7 mouse cellular contexts compared by ENCODE assay signal in the genomic region with DNA sequence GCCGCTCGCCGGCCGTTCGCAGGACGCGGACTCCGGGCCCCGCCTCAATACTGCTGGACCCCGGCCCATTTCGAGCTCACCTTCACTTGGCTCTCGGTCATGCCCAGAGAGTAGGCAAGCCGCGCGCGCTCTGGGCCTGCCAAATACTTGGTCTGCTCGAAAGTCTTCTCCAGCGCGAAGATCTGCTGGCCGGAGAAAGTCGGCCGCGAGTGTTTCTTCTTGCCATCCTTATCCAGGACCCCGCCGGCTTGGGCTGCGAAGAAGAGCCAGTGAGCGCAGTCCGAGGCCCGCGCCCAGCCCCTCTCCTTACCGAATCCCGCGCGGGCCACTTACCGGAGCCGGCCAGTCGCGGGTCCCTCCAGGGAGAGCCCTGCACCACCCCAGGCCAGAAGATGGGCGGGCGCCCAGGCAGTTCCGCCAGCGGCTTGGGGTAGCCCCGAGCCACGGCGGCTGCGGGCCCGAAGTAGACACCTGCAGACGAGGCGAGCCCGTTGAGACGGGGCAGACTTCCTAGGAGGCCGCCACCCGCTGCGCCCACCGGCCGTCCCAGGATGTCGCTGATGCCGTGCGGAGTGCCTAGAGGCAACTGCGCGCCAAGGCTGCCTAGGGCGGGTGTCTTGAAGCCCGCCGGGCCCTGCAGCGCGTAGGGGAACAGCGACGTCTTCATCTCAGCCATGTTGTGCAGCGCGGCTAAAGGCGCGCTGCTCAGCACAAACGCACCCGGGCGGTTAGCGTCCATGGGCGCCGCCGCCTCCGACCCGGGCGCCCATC. TPM values are rescaled to one million over a fixed set of nuclear protein-coding genes. Genes with fewer than 3 reads are reported as not detected.
DNase-seq lines count a peak whose midpoint lies in the region; ATAC-seq and TF ChIP-seq lines count a peak whose summit lies in the region.

No protein-coding gene starts in this region.

- WGBS in lung, embryonic 15.5 days: under 1% methylated on average over 81 of the region's 82 CpGs
- 1% methylated on average over 82 of the region's 82 CpGs for WGBS in lung, adult 2 months
- WGBS in heart, embryonic 15.5 days: under 1% methylated on average over 82 of the region's 82 CpGs
- WGBS in limb, embryonic 14.5 days: under 1% methylated on average over 72 of the region's 82 CpGs
- under 1% methylated on average over 81 of the region's 82 CpGs for WGBS in stomach, embryonic 14.5 days

- peak; percentile 37; the same call in 1 of the 2 replicates for ATAC-seq in lung, embryonic 15.5 days (ENCODE audit: borderline replicate concordance, extremely low read depth, low FRiP score, low TSS enrichment)
- ATAC-seq in heart, embryonic 15.5 days (replicated peaks; ENCODE audit: insufficient number of reproducible peaks, insufficient read depth, low FRiP score, low read depth): peak; percentile 27; the same call in 1 of the 2 replicates
- ATAC-seq in limb, embryonic 14.5 days (ENCODE audit: low FRiP score, low read depth): no peak
- 0 out of 2 replicates have a peak, but pooled peaks have one; percentile 17 for ATAC-seq in stomach, embryonic 14.5 days (ENCODE audit: insufficient number of reproducible peaks, insufficient read depth, low FRiP score, low read depth)

- peaks cover 12% of the 10 kb centered on the region; the same call in 1 of the 2 replicates for H3K36me3 ChIP-seq in lung, embryonic 15.5 days
- peaks cover 27% of the 10 kb centered on the region for H3K36me3 ChIP-seq in heart, embryonic 15.5 days
- peaks cover 23% of the 10 kb centered on the region for H3K36me3 ChIP-seq in limb, embryonic 14.5 days (ENCODE audit: control insufficient read depth, insufficient read depth, low read length)
- peaks cover 13% of the 10 kb centered on the region; the same call in 1 of the 2 replicates for H3K36me3 ChIP-seq in stomach, embryonic 14.5 days (ENCODE audit: control insufficient read depth, insufficient read depth, low read length)

- no peak for TF ChIP-seq CTCF in lung, adult 2 months (IDR thresholded peaks at IDR 0.05; ENCODE audit: insufficient read depth, low read length)

- no peak overlapping the region for H3K27ac ChIP-seq in lung, embryonic 15.5 days
- no peak overlapping the region for H3K27ac ChIP-seq in heart, embryonic 15.5 days
- H3K27ac ChIP-seq in limb, embryonic 14.5 days (replicated peaks; ENCODE audit: low read depth, low read length): no peak overlapping the region
- no peak overlapping the region for H3K27ac ChIP-seq in stomach, embryonic 14.5 days (ENCODE audit: low read length)

- peaks cover 95% of the 10 kb centered on the region for H3K27me3 ChIP-seq in lung, embryonic 15.5 days
- H3K27me3 ChIP-seq in heart, embryonic 15.5 days: peaks cover 92% of the 10 kb centered on the region
- peaks cover 94% of the 10 kb centered on the region for H3K27me3 ChIP-seq in limb, embryonic 14.5 days (ENCODE audit: control insufficient read depth, insufficient read depth, low read length)
- peaks cover 44% of the 10 kb centered on the region for H3K27me3 ChIP-seq in stomach, embryonic 14.5 days (ENCODE audit: control insufficient read depth, insufficient read depth, low read length)

- TF ChIP-seq POLR2A in lung, adult 2 months (IDR thresholded peaks at IDR 0.05; ENCODE audit: borderline replicate concordance, extremely low read depth, low read depth, low read length): no peak
- no peak for TF ChIP-seq POLR2A in limb, embryonic 14.5 days (IDR thresholded peaks at IDR 0.05; ENCODE audit: borderline replicate concordance, extremely low read depth, insufficient read depth, insufficient read length)

- peaks cover 29% of the 10 kb centered on the region for H3K4me1 ChIP-seq in lung, embryonic 15.5 days
- no peaks in the 10 kb centered on the region for H3K4me1 ChIP-seq in lung, adult 2 months (ENCODE audit: control insufficient read depth, insufficient read depth, low read length)
- peaks cover 41% of the 10 kb centered on the region for H3K4me1 ChIP-seq in heart, embryonic 15.5 days (replicated peaks)
- H3K4me1 ChIP-seq in limb, embryonic 14.5 days (ENCODE audit: control insufficient read depth, insufficient read depth, low read length): peaks cover 24% of the 10 kb centered on the region
- H3K4me1 ChIP-seq in stomach, embryonic 14.5 days (ENCODE audit: control insufficient read depth, insufficient read depth, low read length): no peaks in the 10 kb centered on the region; the same call in 1 of the 2 replicates

- peak overlapping the region; percentile 62 for H3K4me2 ChIP-seq in lung, embryonic 15.5 days
- H3K4me2 ChIP-seq in heart, embryonic 15.5 days: peak overlapping the region; percentile 75
- H3K4me2 ChIP-seq in limb, embryonic 14.5 days (replicated peaks; ENCODE audit: low read depth, low read length, severe bottlenecking): peak overlapping the region; percentile 51
- peak overlapping the region; percentile 48 for H3K4me2 ChIP-seq in stomach, embryonic 14.5 days (replicated peaks; ENCODE audit: low read depth, low read length)

- no peak for DNase-seq in lung, adult 2 months
- peak; percentile 64 for DNase-seq in embryo, embryonic 11 days
- DNase-seq in limb, embryonic 14.5 days (ENCODE audit: low spot score): no peak
- DNase-seq in layer of hippocampus, adult 9-11 months: no peak

- no peak overlapping the region for H3K9ac ChIP-seq in lung, embryonic 15.5 days
- H3K9ac ChIP-seq in heart, embryonic 15.5 days: peak overlapping the region; percentile 27; the same call in 1 of the 2 replicates
- no peak overlapping the region for H3K9ac ChIP-seq in limb, embryonic 14.5 days (ENCODE audit: low read depth, low read length, severe bottlenecking)
- H3K9ac ChIP-seq in stomach, embryonic 14.5 days (replicated peaks; ENCODE audit: low read depth, low read length): no peak overlapping the region; the same call in 1 of the 2 replicates

- no peaks in the 10 kb centered on the region for H3K9me3 ChIP-seq in lung, embryonic 15.5 days
- H3K9me3 ChIP-seq in heart, embryonic 15.5 days (replicated peaks): no peaks in the 10 kb centered on the region
- no peaks in the 10 kb centered on the region for H3K9me3 ChIP-seq in limb, embryonic 14.5 days (ENCODE audit: control insufficient read depth, low read length)
- H3K9me3 ChIP-seq in stomach, embryonic 14.5 days (ENCODE audit: control insufficient read depth, low read depth, low read length): no peaks in the 10 kb centered on the region

- peak overlapping the region; percentile 33 for H3K4me3 ChIP-seq in lung, embryonic 15.5 days
- H3K4me3 ChIP-seq in lung, adult 2 months (replicated peaks; ENCODE audit: extremely low read depth, low read depth, low read length): no peak overlapping the region
- H3K4me3 ChIP-seq in heart, embryonic 15.5 days: peak overlapping the region; percentile 51
- H3K4me3 ChIP-seq in limb, embryonic 14.5 days (replicated peaks; ENCODE audit: low read length): peak overlapping the region; percentile 34
- H3K4me3 ChIP-seq in stomach, embryonic 14.5 days (ENCODE audit: low read depth, low read length): peak overlapping the region; percentile 32

RNA-seq across cellular contexts. Expression of a gene that starts 0.6 kb away (rescaled TPM):
- 0.15 and 0.20 TPM in 2 replicates for polyA plus RNA-seq in lung, embryonic 15.5 days (2015; fragmentation: Nextera tagmentation; extraction: Ambion mirVana)
- 0.53 and 1.1 TPM in 2 replicates for polyA plus RNA-seq in lung, adult 2 months (2012; rRNA removed)
- polyA plus RNA-seq in heart, embryonic 15.5 days (2015; fragmentation: Nextera tagmentation; extraction: Ambion mirVana): 0.16 and 0.48 TPM in 2 replicates
- 0.05 and 0.08 TPM in 2 replicates for polyA plus RNA-seq in limb, embryonic 14.5 days (2012; rRNA removed)
- 0.14 TPM in 1 of 2 replicates, not detected in the other for polyA plus RNA-seq in limb, embryonic 14.5 days (2014; fragmentation: Nextera tagmentation; extraction: Ambion mirVana)
- polyA plus RNA-seq in stomach, embryonic 14.5 days (2014; fragmentation: Nextera tagmentation; extraction: Ambion mirVana): 6.4 and 8.7 TPM in 2 replicates
